Mouse (Mus musculus) kidney, postnatal 0 days (tissue): ENCODE measurements around the gene Cdk6. TPM values are rescaled to one million over a fixed set of nuclear protein-coding genes. Genes with fewer than 3 reads are reported as not detected.

Experiments
- ATAC-seq: fragments of 200-750 bp; cut with Nextera tagmentation; replicated peaks from 2 replicates; pipeline ENCODE4 v1.8.0; 2017; ENCODE audit warnings: low read depth, moderate number of reproducible peaks, moderate TSS enrichment, moderate library complexity; ENCODE audit not compliant: low FRiP score
- DNase-seq: peaks from one replicate; pipeline ENCODE4 v3.0.0-alpha.2; 2016; ENCODE audit warnings: low spot score
- H3K27ac ChIP-seq: fragments of 300-500 bp; sonication (generic); 2 replicates; pipeline ENCODE4 v1.5.1; 2014; ENCODE audit warnings: mild to moderate bottlenecking
- H3K27me3 ChIP-seq: fragments of 300-500 bp; sonication (generic); 2 replicates; pipeline ENCODE4 v1.6.1; 2014; ENCODE audit warnings: low read length, mixed read lengths; ENCODE audit not compliant: insufficient read depth
- H3K36me3 ChIP-seq: fragments of 300-500 bp; sonication (generic); 2 replicates; pipeline ENCODE4 v1.6.1; 2014; ENCODE audit warnings: low read length, mixed read lengths; ENCODE audit not compliant: insufficient read depth
- H3K4me1 ChIP-seq: fragments of 300-500 bp; sonication (generic); replicated peaks from 2 replicates; pipeline ENCODE4 v1.6.1; 2014; ENCODE audit warnings: antibody characterized with exemption, low read length, mixed read lengths; ENCODE audit not compliant: insufficient read depth
- H3K4me2 ChIP-seq: fragments of 300-500 bp; sonication (generic); 2 replicates; pipeline ENCODE4 v1.6.1; 2014; ENCODE audit warnings: mild to moderate bottlenecking, low read length, moderate library complexity, mixed read lengths
- H3K4me3 ChIP-seq: fragments of 300-500 bp; sonication (generic); replicated peaks from 2 replicates; pipeline ENCODE4 v1.5.1; 2014; ENCODE audit warnings: low read depth, low read length
- H3K9ac ChIP-seq: fragments of 300-500 bp; sonication (generic); 2 replicates; pipeline ENCODE4 v1.6.1; 2014; ENCODE audit warnings: low read depth, low read length
- H3K9me3 ChIP-seq: fragments of 300-500 bp; sonication (generic); replicated peaks from 2 replicates; pipeline ENCODE4 v1.6.1; 2016; ENCODE audit warnings: low read length, inconsistent platforms, mixed read lengths
- CTCF ChIP-seq: IDR thresholded peaks from 2 replicates; pipeline ENCODE4 v1.5.1; 2016; ENCODE audit warnings: antibody characterized with exemption, low read depth, mild to moderate bottlenecking, moderate library complexity
- WGBS: fragments of 180-500 bp; shearing (Covaris S2); extraction: QIAGEN DNeasy Blood & Tissue Kit; methylation state at CpG from one replicate; pipeline ENCODE4 v1.1.7; 2014; 5-methylcytosine and 5-hydroxymethylcytosine counted together
- polyA plus RNA-seq: library from polyadenylated mRNA; unstranded; fragments of >200 nt; fragmentation: Nextera tagmentation; extraction: Ambion mirVana; gene quantifications from 2 replicates; pipeline ENCODE4 v1.2.1, GENCODE M21; 2015

The Cdk6 gene
- polyA plus RNA-seq, 1 experiment from 2014 or later = 20.1 TPM

- no peaks in the 10 kb centered on the region for H3K9me3 ChIP-seq
- ATAC-seq = no peak
- no peaks in the 10 kb centered on the region for H3K36me3 ChIP-seq
- H3K9ac ChIP-seq = no peak overlapping the region
- WGBS = 82% methylated on average over 3 of the region's 3 CpGs
- H3K4me3 ChIP-seq = no peak overlapping the region
- H3K4me1 ChIP-seq = no peaks in the 10 kb centered on the region
- H3K27me3 ChIP-seq = no peaks in the 10 kb centered on the region
- no peak for DNase-seq
- H3K27ac ChIP-seq = no peak overlapping the region
- H3K4me2 ChIP-seq = no peak overlapping the region
- no peak for TF ChIP-seq CTCF
These were observed 195.4 kb downstream of the Cdk6 start for GRCm38 (mm10) chr5:3536592-3537212.

GRCm38 (mm10) chr5:3538505-3539472, 197.5 kb downstream of the Cdk6 start:
- no peak for TF ChIP-seq CTCF
- WGBS = 54% methylated on average over 11 of the region's 11 CpGs
- Histone ChIP-seq H3K36me3 (no peaks in the 10 kb centered on the region), H3K9ac (no peak overlapping the region), H3K4me1 (no peaks in the 10 kb centered on the region), H3K27me3 (no peaks in the 10 kb centered on the region), H3K27ac (0 out of 2 replicates have a peak overlapping the region, but pooled peaks have one; percentile 11), H3K9me3 (no peaks in the 10 kb centered on the region), H3K4me2 (no peak overlapping the region), H3K4me3 (no peak overlapping the region)
- ATAC-seq (no peak), DNase-seq (no peak)

GRCm38 (mm10) chr5:3541871-3542270, 200.6 kb downstream of the Cdk6 start:
- Histone ChIP-seq H3K36me3 (no peaks in the 10 kb centered on the region), H3K9ac (no peak overlapping the region), H3K4me1 (peaks cover 14% of the 10 kb centered on the region; the same call in 1 of the 2 replicates), H3K27ac (no peak overlapping the region), H3K4me3 (no peak overlapping the region), H3K4me2 (no peak overlapping the region), H3K27me3 (no peaks in the 10 kb centered on the region), H3K9me3 (no peaks in the 10 kb centered on the region)
- DNase-seq = no peak
- ATAC-seq = no peak
- no peak for TF ChIP-seq CTCF
- 79% methylated on average over 6 of the region's 6 CpGs for WGBS

- Histone ChIP-seq H3K4me1 (peaks cover 14% of the 10 kb centered on the region; the same call in 1 of the 2 replicates), H3K27ac (peak within 1 kb of the TSS; percentile 89), H3K36me3 (no peaks in the 10 kb centered on the region), H3K27me3 (no peaks in the 10 kb centered on the region), H3K4me2 (peak within 1 kb of the TSS; percentile 75), H3K9me3 (no peaks in the 10 kb centered on the region), H3K4me3 (peak within 1 kb of the TSS; percentile 99), H3K9ac (peak within 1 kb of the TSS; percentile 95)
- peak; percentile 96 for TF ChIP-seq CTCF
- ATAC-seq (peak; percentile 95), DNase-seq (peak; percentile 94)
- WGBS = 0% methylated on average over 66 of the region's 80 CpGs
These were observed 202.6 kb downstream of the Cdk6 start, which contains the start of gene Fam133b for GRCm38 (mm10) chr5:3543629-3544479. Fam133b (plus strand) TSS chr5:3543833.

GRCm38 (mm10) chr5:3544480-3544769, 203.1 kb downstream of the Cdk6 start:
- peaks cover 14% of the 10 kb centered on the region; the same call in 1 of the 2 replicates for H3K4me1 ChIP-seq
- no peaks in the 10 kb centered on the region for H3K36me3 ChIP-seq
- ATAC-seq (no peak), DNase-seq (peak; percentile 18)
- no peak overlapping the region for H3K27ac ChIP-seq
- TF ChIP-seq CTCF = no peak
- H3K27me3 ChIP-seq = no peaks in the 10 kb centered on the region
- WGBS = 9% methylated on average over 7 of the region's 7 CpGs
- H3K9me3 ChIP-seq = no peaks in the 10 kb centered on the region
- H3K4me2 ChIP-seq = peak overlapping the region; percentile 75
- peak overlapping the region; percentile 95 for H3K9ac ChIP-seq
- peak overlapping the region; percentile 99 for H3K4me3 ChIP-seq

GRCm38 (mm10) chr5:3546226-3546625, 204.9 kb downstream of the Cdk6 start:
- H3K36me3 ChIP-seq = no peaks in the 10 kb centered on the region
- no peak overlapping the region for H3K4me3 ChIP-seq
- WGBS = 59% methylated on average over 1 of the region's 1 CpGs
- peaks cover 14% of the 10 kb centered on the region; the same call in 1 of the 2 replicates for H3K4me1 ChIP-seq
- TF ChIP-seq CTCF = no peak
- no peak overlapping the region for H3K4me2 ChIP-seq
- DNase-seq = peak; percentile 46
- no peak overlapping the region for H3K27ac ChIP-seq
- no peaks in the 10 kb centered on the region for H3K9me3 ChIP-seq
- H3K27me3 ChIP-seq = no peaks in the 10 kb centered on the region
- ATAC-seq = no peak
- no peak overlapping the region for H3K9ac ChIP-seq
